Mouse (Mus musculus): ENCODE measurements at regions not wholly inside any gene's neighbourhood (a gene's known extent, or its start where the extent isn't known, plus 50 kb on each side); places are given as distances from the start of the nearest gene placed in this dataset.

DNA sequence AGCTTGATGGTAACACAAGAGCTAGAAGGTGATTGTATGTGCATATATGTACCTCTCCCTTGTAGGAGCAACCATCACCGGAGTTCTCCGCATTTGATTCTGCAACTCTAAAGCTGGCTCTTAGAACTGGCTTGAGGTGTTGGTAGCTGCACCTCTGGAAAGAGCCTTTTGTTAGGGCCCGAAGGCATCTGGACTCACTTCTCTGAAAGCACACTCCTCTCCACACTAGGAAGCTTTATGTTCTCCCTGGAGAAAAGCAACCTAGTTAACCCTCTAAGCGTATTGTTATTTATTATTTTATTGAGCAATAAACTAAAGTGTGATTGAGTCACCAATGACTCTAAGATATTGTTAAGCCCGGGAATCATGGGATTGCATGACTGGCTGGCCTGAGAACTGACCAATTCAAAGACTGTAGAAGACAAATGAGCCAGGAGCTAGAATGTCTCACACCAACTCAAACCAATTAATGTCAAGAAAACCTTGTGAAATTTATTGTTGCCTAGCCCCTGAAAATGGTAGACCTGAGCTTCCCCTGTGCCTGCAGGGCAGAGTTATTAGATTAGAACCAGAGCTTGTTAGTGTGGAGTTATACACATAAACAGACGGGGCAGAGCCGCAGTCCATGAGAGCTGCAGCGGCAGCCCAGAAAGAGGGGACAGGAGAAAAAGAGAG lies 340.6 kb downstream of the Setd4 start:
- no peak for TF ChIP-seq CTCF (conservative IDR thresholded peaks at IDR 0.05; ENCODE audit: insufficient read depth, insufficient read length, low read depth, low read length)
- no peak for TF ChIP-seq POLR2A (IDR thresholded peaks at IDR 0.05; ENCODE audit: low read depth, low read length)

Data from kidney, adult 2 months (tissue).